Mouse (Mus musculus) heart, adult 2 months (tissue): Measurements from ENCODE around the gene Ttpal. TPM values are rescaled to one million over a fixed set of nuclear protein-coding genes. Genes with fewer than 3 reads are reported as not detected.
"Not testable (repeated sequence)": the region's sequence is repeated elsewhere in the genome, so short reads cannot be mapped to it uniquely, and the experiment has no call there.

Experiments
- DNase-seq, 2 experiments: peaks; one replicate each; pipeline ENCODE4 v3.0.0; 2021
- H3K27ac ChIP-seq: fragments of 200-600 bp; 2 replicates; pipeline ENCODE4 v1.8.1; 2022
- H3K27me3 ChIP-seq: fragments of 200-500 bp; 2 replicates; pipeline ENCODE4 v1.6.1; 2012; ENCODE audit warnings: mild to moderate bottlenecking, low read length, inconsistent platforms, mixed read lengths; ENCODE audit not compliant: control insufficient read depth, insufficient read depth
- H3K36me3 ChIP-seq: fragments of 200-500 bp; 2 replicates; pipeline ENCODE4 v1.6.1; 2012; ENCODE audit warnings: low read length, inconsistent platforms; ENCODE audit not compliant: control insufficient read depth, insufficient read depth
- H3K4me1 ChIP-seq: fragments of 200-500 bp; 2 replicates; pipeline ENCODE4 v1.6.1; 2011; ENCODE audit warnings: low read length; ENCODE audit not compliant: control insufficient read depth, insufficient read depth
- H3K4me3 ChIP-seq: fragments of 200-600 bp; 2 replicates; pipeline ENCODE4 v1.8.1; 2022
- H3K79me2 ChIP-seq: fragments of 200-500 bp; replicated peaks from 2 replicates; pipeline ENCODE4 v1.6.1; 2012; ENCODE audit warnings: mild to moderate bottlenecking, inconsistent platforms, low read length, moderate library complexity, mixed read lengths; ENCODE audit not compliant: control insufficient read depth, insufficient read depth
- H3K9ac ChIP-seq: fragments of 200-500 bp; 2 replicates; pipeline ENCODE4 v1.6.1; 2012; ENCODE audit warnings: low read depth, mild to moderate bottlenecking, control low read depth, inconsistent platforms, low read length, mixed read lengths
- CTCF ChIP-seq: fragments of 200-600 bp; IDR thresholded peaks from 2 replicates; pipeline ENCODE4 v1.8.1; 2022; ENCODE audit warnings: antibody characterized with exemption, mild to moderate bottlenecking, moderate library complexity
- EP300 ChIP-seq: fragments of 200-500 bp; IDR thresholded peaks from 2 replicates; pipeline ENCODE4 v1.6.1; 2011; ENCODE audit warnings: low read depth, low read length, control low read depth; ENCODE audit not compliant: insufficient read depth
- POLR2A ChIP-seq: fragments of 200-500 bp; IDR thresholded peaks from 2 replicates; pipeline ENCODE4 v1.6.1; 2011; ENCODE audit warnings: mild to moderate bottlenecking, low read depth, low read length, control low read depth; ENCODE audit not compliant: insufficient read depth
- WGBS: fragments of 180-500 bp; shearing (Covaris S2); methylation state at CpG from one replicate; pipeline ENCODE4 v1.1.7; 2018; 5-methylcytosine and 5-hydroxymethylcytosine counted together
- intact Hi-C: fragments of 180-260 bp; cut with DNase I; formaldehyde crosslinking; loops from one replicate; pipeline ENCODE4 v1.15.1; 2025
- polyA plus RNA-seq: library from polyadenylated mRNA; depleted of rRNA; stranded (reverse); fragments of >200 nt; gene quantifications from 2 replicates; pipeline ENCODE4 v1.2.3, GENCODE M21; 2012
- total RNA-seq, 2 experiments: library from RNA; stranded (reverse); gene quantifications; 2 replicates each; pipeline ENCODE4 v1.2.3; 2021

Ttpal gene
- total and polyA plus RNA-seq, 3 experiments, result 11.0 to 13.6 (median 11.0) TPM

- TF ChIP-seq EP300, result no peak
- no peak for TF ChIP-seq POLR2A
- TF ChIP-seq CTCF, result no peak
- Histone ChIP-seq H3K27me3 (no peaks in the 10 kb centered on the region), H3K4me3 (peak overlapping the region; percentile 94), H3K9ac (peak overlapping the region; percentile 80), H3K79me2 (peaks cover 12% of the 10 kb centered on the region), H3K27ac (peak overlapping the region; percentile 96), H3K4me1 (peaks cover 18% of the 10 kb centered on the region), H3K36me3 (peaks cover 45% of the 10 kb centered on the region)
- intact Hi-C loops, result loop anchor here (10.0 kb wide), 1 partner anchor 141 kb away; no protein-coding TSS in a partner anchor
- WGBS, result 17% methylated on average over 2 of the region's 2 CpGs
- no peak for DNase-seq
These were observed 41.5 kb downstream of the Ttpal start for GRCm38 (mm10) chr2:163643576-163643971.

GRCm38 (mm10) chr2:163644047-163644446 is 41.9 kb downstream of the Ttpal start:
- no peak for DNase-seq
- Histone ChIP-seq H3K27ac (peak overlapping the region; percentile 96), H3K4me3 (peak overlapping the region; percentile 94), H3K79me2 (peaks cover 9% of the 10 kb centered on the region), H3K4me1 (peaks cover 15% of the 10 kb centered on the region), H3K36me3 (peaks cover 41% of the 10 kb centered on the region), H3K9ac (peak overlapping the region; percentile 98), H3K27me3 (no peaks in the 10 kb centered on the region)
- intact Hi-C loops, result loop anchor here (2.0 to 10.0 kb wide), 3 partner anchors 41 to 141 kb away; partner anchors contain the start of gene Ttpal
- WGBS, result 4% methylated on average over 4 of the region's 4 CpGs
- TF ChIP-seq CTCF (peak; percentile 37), POLR2A (no peak)

- Histone ChIP-seq H3K4me3 (peak within 1 kb of the TSS; percentile 94), H3K9ac (peak within 1 kb of the TSS; percentile 98), H3K4me1 (peaks cover 11% of the 10 kb centered on the region), H3K27me3 (no peaks in the 10 kb centered on the region), H3K36me3 (peaks cover 34% of the 10 kb centered on the region), H3K79me2 (peaks cover 6% of the 10 kb centered on the region), H3K27ac (peak within 1 kb of the TSS; percentile 96)
- intact Hi-C loops, result loop anchor here (2.0 to 10.0 kb wide), 3 partner anchors 42 to 140 kb away; partner anchors contain the start of gene Ttpal
- WGBS, result under 1% methylated on average over 65 of the region's 74 CpGs
- peak; percentile 99 for TF ChIP-seq POLR2A
- TF ChIP-seq CTCF, result peak; percentile 77
- TF ChIP-seq EP300, result peak; percentile 94
- DNase-seq, result peak; percentile 99 to 100
These were observed 42.7 kb downstream of the Ttpal start, which contains the start of gene Serinc3 for GRCm38 (mm10) chr2:163644575-163645385. Gene Serinc3 (minus strand): TSS chr2:163645131.

GRCm38 (mm10) chr2:163645700-163646460 is 43.8 kb downstream of the Ttpal start:
- H3K4me1 ChIP-seq, result peaks cover 6% of the 10 kb centered on the region
- no peak overlapping the region for H3K9ac ChIP-seq
- peaks cover 23% of the 10 kb centered on the region for H3K36me3 ChIP-seq
- 45% methylated on average over 11 of the region's 11 CpGs for WGBS
- TF ChIP-seq EP300, result no peak
- no peak for TF ChIP-seq CTCF
- no peak for TF ChIP-seq POLR2A
- peak in 1 of 2 experiments; percentile 23 for DNase-seq
- intact Hi-C loops, result loop anchor here (2.0 to 10.0 kb wide), 3 partner anchors 43 to 139 kb away; partner anchors contain the start of gene Ttpal
- H3K4me3 ChIP-seq, result peak overlapping the region; percentile 94; the same call in 1 of the 2 replicates
- H3K27ac ChIP-seq, result peak overlapping the region; percentile 96
- no peaks in the 10 kb centered on the region for H3K27me3 ChIP-seq
- peaks cover 2% of the 10 kb centered on the region; the same call in 1 of the 2 replicates for H3K79me2 ChIP-seq

GRCm38 (mm10) chr2:163646461-163647080 is 44.5 kb downstream of the Ttpal start:
- no peak for TF ChIP-seq POLR2A
- TF ChIP-seq EP300, result no peak
- TF ChIP-seq CTCF, result no peak
- intact Hi-C loops, result loop anchor here (10.0 kb wide), 1 partner anchor 138 kb away; no protein-coding TSS in a partner anchor
- no peak overlapping the region for H3K9ac ChIP-seq
- no peaks in the 10 kb centered on the region for H3K27me3 ChIP-seq
- WGBS, result 75% methylated on average over 5 of the region's 5 CpGs
- peaks cover 17% of the 10 kb centered on the region for H3K36me3 ChIP-seq
- H3K27ac ChIP-seq, result no peak overlapping the region
- H3K4me1 ChIP-seq, result peaks cover 3% of the 10 kb centered on the region
- DNase-seq, result no peak
- no peaks in the 10 kb centered on the region for H3K79me2 ChIP-seq
- H3K4me3 ChIP-seq, result no peak overlapping the region

- H3K36me3 ChIP-seq, H3K4me1 ChIP-seq, intact Hi-C loops, H3K9ac ChIP-seq, H3K4me3 ChIP-seq, H3K79me2 ChIP-seq, DNase-seq, H3K27ac ChIP-seq, H3K27me3 ChIP-seq: not testable (repeated sequence)
- WGBS, result 95% methylated on average over 9 of the region's 12 CpGs
These were observed 53.6 kb downstream of the Ttpal start for GRCm38 (mm10) chr2:163655699-163656098.
